ENCODE assay signal across 9 mouse cellular contexts in genomic region chr19:42144541-42145167, GRCm38 (mm10). TPM values are rescaled to one million over a fixed set of nuclear protein-coding genes. Genes with fewer than 3 reads are reported as not detected.
DNase-seq lines count a peak whose midpoint lies in the region; TF ChIP-seq lines count a peak whose summit lies in the region.
"Had no signal": no experiment of that assay in that cellular context is flagged by ENCODE, and none has a peak within 500 bp of the region (broad histone marks: within the 10 kb centered on the region; RNA-seq: fewer than 3 reads in every experiment).

No protein-coding gene starts in this region.

- TF ChIP-seq CTCF in thymus, adult 2 months (IDR thresholded peaks at IDR 0.05; ENCODE audit: borderline replicate concordance, control insufficient read depth, extremely low read depth, insufficient read depth, low read length, poor library complexity) = no peak

- no peaks in the 10 kb centered on the region for H3K36me3 ChIP-seq in thymus, adult 2 months (ENCODE audit: control insufficient read depth, insufficient read depth, low read length)
- H3K36me3 ChIP-seq: liver, embryonic 15.5 days had no signal

- no peaks in the 10 kb centered on the region; the same call in 1 of the 2 replicates for H3K27me3 ChIP-seq in thymus, adult 2 months (ENCODE audit: control insufficient read depth, insufficient read depth, low read length)

- DNase-seq in thymus, adult 2 months = peak; percentile 73
- DNase-seq in thymus, adult 18-20 months = no peak
- DNase-seq in c-Kit-positive CD71-positive TER-119-positive erythroid progenitor cells, embryonic 14.5 days (ENCODE audit: low spot score) = peak; percentile 79
- peak; percentile 86 to 92 for DNase-seq in frontal cortex, postnatal 36 days (ENCODE audit: low spot score in 2 of 2)
- peak; percentile 96 for DNase-seq in kidney, postnatal 10 days
- DNase-seq in lung, adult 18-20 months = peak; percentile 81 to 86
- peak; percentile 74 for DNase-seq in right cerebral cortex, postnatal 25 days
- peak; percentile 69 to 92 for DNase-seq in urinary bladder, postnatal 4 days (ENCODE audit: low spot score in 2 of 2)

- no peak for TF ChIP-seq POLR2A in thymus, adult 2 months (IDR thresholded peaks at IDR 0.05; ENCODE audit: control insufficient read depth, extremely low read depth, insufficient read depth, low read length, poor library complexity)

- WGBS in thymus, adult 2 months = 36% methylated on average over 8 of the region's 8 CpGs

- H3K4me3 ChIP-seq in thymus, adult 2 months (ENCODE audit: control insufficient read depth, insufficient read depth, low read length) = no peak overlapping the region
- H3K4me3 ChIP-seq: liver, embryonic 15.5 days had no signal

- H3K4me1 ChIP-seq in thymus, adult 2 months (replicated peaks; ENCODE audit: control insufficient read depth, insufficient read depth, low read length) = peaks cover 16% of the 10 kb centered on the region

- H3K27ac ChIP-seq in thymus, adult 2 months (ENCODE audit: control insufficient read depth, insufficient read depth, low read length) = no peak overlapping the region
- H3K27ac ChIP-seq: liver, embryonic 15.5 days had no signal

RNA-seq across cellular contexts. Expression of gene Marveld1, which starts 2.5 kb away (rescaled TPM):
- polyA plus RNA-seq in thymus, adult 2 months (2012; rRNA removed) = 44.4 and 45.7 TPM in 2 replicates

RNA-seq across cellular contexts. Expression of gene Avpi1, which starts 15.8 kb away (rescaled TPM):
- 13.0 and 15.9 TPM in 2 replicates for polyA plus RNA-seq in thymus, adult 2 months (2012; rRNA removed)

RNA-seq across cellular contexts. Expression of gene Zfyve27, which starts 19.1 kb away (rescaled TPM):
- 89.7 and 96.4 TPM in 2 replicates for polyA plus RNA-seq in thymus, adult 2 months (2012; rRNA removed)

RNA-seq across cellular contexts. Expression of gene Pi4k2a, which starts 54.4 kb away (rescaled TPM):
- polyA plus RNA-seq in thymus, adult 2 months (2012; rRNA removed) = 36.8 and 42.2 TPM in 2 replicates

RNA-seq across cellular contexts. Expression of gene Sfrp5, which starts 57.4 kb away (rescaled TPM):
- polyA plus RNA-seq in thymus, adult 2 months (2012; rRNA removed) = 2.0 and 2.4 TPM in 2 replicates

Comparison
In these comparisons a context has a peak if more than half of its experiments do, and no peak if none do; other contexts are left out.
1. DNase-seq: peak in thymus, adult 2 months (single experiment), c-Kit-positive CD71-positive TER-119-positive erythroid progenitor cells, embryonic 14.5 days (single experiment), frontal cortex, postnatal 36 days (2 of 2), kidney, postnatal 10 days (single experiment), lung, adult 18-20 months (2 of 2), right cerebral cortex, postnatal 25 days (single experiment) and urinary bladder, postnatal 4 days (2 of 2); none in thymus, adult 18-20 months (0 of 2).